Mouse (Mus musculus): ENCODE measurements at regions not wholly inside any gene's neighbourhood (a gene's known extent, or its start where the extent isn't known, plus 50 kb on each side); places are given as distances from the start of the nearest gene placed in this dataset.
A peak's percentile ranks its signal among the peaks of the same experiment; 100 is the strongest.
"Not testable (repeated sequence)": the region's sequence is repeated elsewhere in the genome, so short reads cannot be mapped to it uniquely, and the experiment has no call there.

DNA sequence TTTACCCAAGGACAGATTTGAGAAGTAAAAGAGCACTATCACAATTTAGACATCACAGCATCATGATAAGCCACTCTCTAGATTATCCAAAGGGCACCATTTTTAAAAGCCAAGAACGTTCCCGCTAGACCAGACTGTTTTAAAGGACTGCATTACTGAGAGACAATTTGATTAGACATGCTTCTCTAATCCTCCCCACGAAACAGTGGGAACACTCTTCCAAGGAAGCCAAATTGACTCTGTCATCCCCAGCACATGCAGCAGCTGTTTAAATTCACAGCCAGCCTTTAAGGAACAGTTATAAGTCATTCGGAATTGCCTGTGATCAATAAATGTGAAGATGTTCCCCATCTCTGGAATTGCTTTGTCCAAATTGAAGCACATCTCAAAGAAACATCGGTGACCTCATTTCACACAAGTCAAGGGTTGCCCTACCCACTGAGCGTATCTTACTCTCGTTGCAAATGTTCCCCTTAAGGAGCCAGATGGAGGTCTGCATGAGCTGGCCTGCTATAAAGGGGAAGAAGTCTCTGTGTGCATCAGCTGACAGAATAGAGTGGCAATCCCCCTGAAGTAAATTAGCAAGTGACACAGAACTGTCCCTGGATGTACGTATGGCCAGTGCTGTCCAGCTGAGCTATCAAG is 393.2 kb downstream of the Pid1 start:
- DNase-seq: no peak

DNA sequence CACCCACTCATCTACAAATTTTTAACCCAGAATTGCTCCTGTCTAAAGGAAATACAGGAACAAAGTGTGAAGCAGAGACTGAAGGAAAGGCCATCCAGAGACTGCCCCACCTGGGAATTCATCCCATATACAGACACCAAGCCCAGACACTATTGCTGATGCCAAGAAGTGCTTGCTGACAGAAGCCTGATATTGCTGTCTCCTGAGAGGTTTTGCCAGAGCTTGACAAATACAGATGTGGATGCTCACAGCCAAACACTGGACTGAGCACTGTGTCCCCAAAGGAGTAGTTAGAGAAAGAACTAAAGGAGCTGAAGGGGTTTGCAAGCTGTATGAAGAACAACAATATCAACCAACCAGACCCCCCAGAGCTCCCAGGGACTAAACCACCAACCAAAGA is 399.3 kb downstream of the Pid1 start:
- not testable (repeated sequence) for DNase-seq

DNA sequence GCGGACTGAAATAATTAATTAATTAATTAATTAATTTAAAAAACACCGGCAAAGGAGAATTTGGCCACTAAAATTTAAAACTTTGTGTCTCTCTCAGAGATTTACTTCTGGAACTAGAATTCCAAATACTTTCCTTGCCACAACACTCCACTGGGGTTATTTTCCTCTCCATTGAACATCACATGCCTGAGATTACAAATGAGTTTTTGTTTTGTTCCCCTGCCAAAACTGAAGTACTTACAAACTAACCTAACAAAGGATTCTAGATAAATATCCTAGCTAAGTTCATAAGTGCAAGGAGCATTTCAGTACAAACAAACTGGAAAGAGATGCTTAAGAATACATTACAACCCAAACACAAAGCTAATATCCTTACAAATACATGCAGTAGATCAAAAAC is 402.2 kb downstream of the Pid1 start:
- DNase-seq: no peak

DNA sequence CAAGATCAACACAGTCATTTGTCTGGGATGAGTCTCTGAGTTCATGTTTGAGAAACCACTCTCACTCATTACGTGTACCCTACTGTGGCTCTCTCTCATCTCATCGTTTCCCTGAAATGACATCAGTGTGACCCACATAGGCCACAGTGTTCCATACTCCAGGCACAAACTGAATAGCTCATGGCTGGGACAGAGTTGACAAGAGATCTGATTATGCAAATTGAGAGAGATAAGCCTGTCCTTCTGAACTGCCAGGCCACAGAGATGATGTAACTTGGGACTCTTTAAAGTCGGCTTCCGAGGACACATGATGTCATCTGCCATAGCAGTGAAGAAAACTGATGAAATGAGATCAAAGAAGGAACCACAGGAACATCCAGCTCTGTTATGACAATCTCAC is 404.2 kb downstream of the Pid1 start:
- DNase-seq: no peak

DNA sequence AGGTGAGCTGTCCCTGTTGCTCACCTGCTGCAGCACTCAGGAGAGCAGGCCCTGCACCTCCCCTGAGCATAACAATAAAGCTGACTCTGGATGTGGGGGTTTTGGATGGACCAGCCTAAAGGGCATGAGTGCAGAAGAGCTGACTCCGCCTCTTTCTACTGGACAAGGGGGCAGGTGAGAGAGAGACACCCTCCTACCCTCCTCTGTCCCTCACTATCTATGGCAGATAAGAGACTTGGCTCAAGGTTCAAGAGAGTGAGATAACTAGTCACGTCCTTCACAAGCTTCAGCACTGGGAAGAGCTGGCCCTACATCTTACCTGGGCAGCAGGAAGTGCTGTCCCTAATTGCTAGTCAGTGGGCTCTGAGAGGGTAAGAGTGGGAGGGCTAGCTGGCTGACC is 441.1 kb downstream of the Pid1 start:
- DNase-seq: no peak

DNA sequence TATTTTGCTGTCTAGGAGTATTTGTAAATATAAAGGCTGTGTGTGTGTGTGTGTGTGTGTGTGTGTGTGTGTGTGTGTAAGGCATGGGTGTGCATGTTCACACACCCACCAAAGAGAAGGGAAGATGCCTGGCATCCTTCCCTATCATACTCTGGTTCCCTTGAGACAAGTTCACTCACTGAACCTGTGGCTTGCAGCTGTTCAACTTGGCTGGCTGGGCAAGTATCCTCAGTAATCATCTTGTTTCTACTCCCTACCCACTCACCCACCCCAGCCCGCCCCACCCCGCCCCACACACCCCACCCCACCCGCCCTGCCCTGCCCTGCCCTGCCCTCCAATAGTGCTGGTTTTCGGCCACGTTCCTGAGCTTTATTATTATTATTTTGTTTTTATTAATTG is 448.5 kb downstream of the Pid1 start:
- no peak for DNase-seq

DNA sequence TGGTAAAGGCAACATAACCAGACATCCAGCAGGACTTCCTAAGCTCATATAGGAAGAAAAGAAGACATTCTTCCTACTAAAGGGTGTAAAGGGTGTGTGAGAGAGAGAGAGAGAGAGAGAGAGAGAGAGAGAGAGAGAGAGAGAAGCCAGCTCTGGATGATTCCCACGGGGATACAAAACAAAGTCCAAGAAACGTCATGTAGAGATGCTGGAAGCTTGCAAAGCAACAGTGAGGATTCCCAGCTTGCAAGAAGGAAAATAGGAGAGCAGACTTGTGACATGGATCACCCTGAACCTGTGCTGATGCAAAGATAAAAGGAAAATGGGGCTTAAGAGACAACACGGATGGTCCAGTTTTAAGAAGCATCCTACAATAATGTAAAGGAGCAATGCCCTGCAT is 456.6 kb downstream of the Pid1 start:
- DNase-seq: peak; percentile 4

DNA sequence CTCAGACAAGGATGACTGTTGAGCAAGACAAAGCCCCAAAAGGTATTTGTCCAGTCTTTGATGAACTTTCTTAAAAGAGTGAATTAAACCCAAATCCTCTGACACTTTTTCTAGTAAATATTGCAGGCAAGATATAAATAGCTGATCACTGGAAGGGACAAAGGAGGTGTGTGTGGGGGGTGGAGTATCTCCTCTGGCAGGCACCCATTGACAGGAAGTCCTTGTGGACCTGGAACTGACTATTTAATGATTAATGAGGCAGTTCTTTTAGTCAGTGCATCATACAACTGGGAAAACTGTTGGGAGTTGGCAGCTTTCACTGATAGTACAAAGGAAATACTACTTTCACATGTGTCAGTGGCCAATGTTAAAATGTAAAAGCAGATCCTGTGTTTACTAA is 457.1 kb downstream of the Pid1 start:
- peak; percentile 55 for DNase-seq

DNA sequence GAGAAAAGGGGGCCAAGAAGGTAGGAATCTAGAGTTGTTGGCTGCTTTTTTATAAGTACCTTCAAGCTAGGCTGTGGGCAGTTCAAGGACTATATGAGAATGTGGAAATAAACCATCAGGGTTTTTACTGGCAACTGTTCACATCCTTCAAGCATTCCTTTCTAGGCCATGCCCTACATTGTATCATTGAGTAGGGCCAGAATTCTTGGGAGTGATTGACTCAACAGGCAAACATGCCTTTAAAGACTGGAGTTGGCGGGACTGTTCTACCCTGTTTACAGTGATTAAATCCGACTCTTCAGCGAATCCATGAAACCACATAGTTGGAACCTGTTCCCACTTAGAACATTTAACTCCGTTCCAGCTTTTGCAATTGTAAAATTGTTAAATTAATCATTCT is 463.8 kb downstream of the Pid1 start:
- DNase-seq: no peak

DNA sequence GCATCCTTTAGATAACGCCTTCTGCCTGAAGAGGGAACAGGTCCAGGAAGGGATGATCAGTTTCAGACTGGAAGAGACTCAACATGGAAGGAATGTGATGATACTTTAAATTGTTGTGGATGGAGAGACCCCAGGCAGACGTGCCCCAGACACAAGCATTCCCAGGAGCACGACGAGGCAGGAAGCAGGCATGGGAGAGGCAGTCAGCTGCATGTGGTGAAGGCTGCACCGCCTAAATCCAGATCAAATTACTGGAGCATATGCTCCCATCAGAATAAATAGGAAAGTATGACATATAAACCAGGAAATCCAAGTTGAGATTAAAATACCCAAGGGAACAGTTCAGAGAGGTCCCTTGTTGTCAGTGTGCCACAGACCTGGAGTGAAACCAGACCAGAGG is 467.3 kb downstream of the Pid1 start:
- DNase-seq: no peak

DNA sequence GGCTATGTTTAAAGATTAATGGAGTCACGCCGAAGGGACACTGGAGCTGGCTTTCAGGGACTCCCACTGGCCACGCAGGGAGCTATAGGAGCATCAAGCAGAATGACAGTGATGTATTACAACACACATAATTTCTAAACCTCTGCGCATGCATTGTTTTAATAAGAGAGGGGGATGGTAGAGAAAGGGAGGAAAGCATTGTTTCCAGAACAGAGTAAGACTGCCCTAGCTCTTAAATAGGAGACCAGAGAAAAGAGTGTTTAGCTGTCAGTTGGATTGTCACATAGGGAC is 471.1 kb upstream of the Sphkap start:
- no peak for DNase-seq

DNA sequence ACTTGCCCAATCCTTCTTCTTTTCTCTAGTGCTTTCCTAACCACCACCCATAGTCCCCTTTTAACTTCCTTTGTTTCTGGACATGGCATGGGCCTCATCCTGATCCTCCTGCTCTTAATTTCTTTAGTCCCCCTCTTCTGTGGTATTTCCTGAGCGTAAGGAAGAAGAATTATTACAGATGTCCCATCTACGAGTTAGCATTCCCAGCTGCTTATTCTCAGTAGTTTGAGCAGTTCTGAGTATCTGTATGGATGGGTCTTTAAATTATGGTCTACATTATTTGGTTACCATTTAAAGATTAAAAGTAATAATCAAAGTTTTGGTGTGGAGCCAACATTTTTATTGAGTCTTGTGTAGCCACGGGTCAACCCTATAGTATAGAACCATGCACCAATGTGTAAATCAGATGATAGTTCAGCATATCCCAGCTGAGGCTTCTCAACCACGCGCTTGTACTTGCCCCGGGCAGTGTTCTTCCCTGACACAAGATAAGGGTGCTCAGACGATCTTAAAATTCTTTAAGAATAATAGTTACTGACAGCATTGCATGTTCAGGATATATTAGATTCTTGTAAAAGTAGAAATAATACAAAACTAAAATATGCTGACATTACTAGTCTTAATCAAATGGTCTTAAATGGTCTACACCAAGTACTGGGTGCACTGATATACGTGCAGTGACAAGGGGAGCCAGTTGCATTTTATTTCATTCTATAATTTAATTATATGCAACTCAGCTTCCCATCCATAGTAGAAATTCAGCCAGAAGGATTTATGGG is 470.5 kb upstream of the Sphkap start:
- no peak for DNase-seq

DNA sequence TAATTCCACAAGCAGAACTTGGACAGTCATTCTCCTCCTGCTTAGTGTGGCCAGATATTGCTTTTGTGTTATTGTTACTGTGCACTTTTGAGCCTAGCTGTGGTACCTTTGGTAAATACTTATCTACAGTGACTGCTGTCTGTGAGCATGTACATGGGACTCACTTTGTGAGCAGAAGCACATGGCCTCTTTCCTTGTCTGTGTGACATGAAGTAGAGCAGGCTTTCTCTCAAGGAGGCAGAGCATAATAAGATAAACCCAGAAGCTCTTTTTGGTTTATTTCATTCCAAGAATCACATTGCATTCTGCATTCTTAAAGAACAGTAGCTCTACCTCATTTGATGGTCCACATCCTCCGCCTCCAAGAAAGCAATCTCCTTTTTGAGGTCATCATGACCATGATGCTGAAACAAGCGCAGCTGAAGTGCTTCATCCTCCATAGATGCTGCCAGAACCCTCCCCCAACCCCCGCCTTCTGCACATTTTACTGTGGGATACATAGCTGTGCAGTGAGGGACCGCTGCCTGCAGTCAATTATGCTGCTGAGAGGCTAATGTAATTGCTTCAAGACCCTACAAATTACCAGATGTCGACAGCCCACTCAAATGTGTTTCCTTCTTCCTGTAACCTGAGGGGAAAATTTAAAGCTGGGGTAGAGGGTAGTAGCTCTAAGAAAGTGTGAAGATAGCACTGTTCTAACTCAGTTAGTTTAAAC is 463.0 kb upstream of the Sphkap start:
- DNase-seq: peak; percentile 66

DNA sequence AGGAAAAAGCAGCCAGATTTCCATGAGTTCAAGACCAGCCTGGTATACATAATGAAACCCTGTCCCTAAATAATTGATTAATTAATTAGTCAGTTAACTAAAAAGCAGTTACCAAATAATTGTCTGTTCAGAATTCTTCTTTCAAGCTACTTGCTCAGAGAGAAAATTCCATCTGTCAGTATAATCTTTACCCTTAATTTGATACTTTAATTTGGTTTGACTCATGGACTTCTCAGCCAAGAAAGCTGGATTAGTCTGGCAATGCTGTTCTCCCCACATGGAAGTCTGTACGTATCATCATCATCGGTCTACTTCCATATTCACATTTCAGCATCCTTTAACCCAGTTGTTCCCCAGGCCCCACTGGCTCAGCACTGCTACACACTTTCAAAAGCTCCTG is 461.0 kb upstream of the Sphkap start:
- DNase-seq: no peak

DNA sequence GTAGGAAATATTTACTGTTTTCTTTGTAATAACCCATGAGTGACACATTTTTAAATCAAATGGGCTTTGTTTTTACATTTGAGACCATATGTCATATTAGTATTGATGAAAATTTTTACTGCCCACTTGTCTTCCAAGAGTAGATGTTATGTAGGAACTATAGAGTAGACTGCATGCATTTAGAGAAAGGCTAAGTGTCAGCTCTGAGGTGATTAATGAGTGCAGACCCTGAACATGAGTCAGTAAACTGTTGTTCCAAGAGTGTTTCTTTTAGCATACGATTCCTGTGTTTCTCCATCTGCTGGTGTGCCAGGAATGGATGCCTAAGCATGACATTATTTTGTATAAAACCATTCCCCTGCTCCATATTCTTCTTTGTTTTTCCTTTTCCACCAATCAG is 454.5 kb upstream of the Sphkap start:
- no peak for DNase-seq

DNA sequence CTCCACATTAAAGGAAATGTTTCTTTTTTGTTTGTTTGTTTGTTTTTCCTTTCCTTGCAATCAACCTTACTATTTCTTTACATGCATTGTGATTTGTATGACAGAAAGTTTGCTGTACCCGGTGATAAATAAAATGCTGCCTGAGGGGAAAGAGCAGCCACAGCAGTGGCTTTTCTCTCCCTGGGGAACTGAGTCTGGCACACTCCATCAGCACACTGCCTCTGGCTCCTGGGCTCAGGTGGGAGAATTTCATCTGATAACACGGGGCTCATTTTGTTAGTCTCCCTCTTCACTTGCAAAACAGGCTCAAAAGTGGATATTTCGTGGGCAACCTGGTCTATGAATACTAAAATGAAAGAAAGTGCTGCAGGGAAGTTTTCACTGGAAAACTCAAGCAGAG is 454.1 kb upstream of the Sphkap start:
- DNase-seq: no peak

DNA sequence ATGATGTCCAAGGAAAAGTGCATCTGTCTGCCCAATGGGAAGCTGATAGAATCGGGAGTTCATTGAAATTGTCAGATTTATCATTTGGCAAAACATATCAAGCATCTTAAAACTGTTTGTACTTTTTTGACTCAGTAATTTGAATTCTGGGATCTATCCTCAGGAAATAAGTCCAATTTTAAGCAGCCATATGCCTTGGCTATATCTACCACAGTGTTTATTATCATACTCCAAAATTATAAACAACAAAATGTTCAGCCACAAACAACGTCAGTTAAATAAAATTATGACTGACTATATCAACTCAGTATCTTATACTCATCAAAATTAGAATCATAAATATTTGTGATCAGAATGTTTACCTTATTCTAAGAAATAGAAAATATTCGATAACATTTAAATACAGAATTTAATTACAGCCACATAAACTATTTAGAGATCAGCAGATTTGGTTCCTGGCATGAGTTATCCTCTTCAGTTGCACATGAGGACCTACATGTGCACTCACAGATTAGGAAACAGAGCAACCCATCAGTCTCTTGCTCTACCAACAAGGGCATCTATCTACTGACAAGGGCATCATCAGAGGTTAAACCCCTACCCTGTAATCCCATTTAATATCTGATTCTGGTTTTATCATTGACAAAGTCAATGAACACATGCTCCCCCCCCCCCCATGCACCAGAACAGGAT is 451.9 kb upstream of the Sphkap start:
- no peak for DNase-seq

DNA sequence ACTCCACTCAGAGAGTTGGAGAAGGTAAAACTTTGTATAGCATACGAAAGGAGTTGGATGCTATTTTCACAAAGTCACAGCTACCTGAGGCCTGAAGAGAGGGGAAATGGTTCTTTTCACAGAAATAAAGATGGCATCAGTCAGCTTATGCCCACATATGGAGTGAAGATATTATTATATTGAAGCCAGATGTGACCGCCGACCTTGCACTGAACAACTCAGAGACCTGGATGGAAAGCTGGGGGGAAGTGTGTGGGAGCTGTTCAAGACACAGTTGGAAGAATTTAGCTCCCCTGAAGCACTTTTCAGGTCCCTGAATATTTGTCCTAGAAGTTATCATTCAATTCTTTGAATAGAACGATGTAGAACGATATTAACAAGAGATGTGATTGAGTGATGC is 446.0 kb upstream of the Sphkap start:
- DNase-seq: no peak

DNA sequence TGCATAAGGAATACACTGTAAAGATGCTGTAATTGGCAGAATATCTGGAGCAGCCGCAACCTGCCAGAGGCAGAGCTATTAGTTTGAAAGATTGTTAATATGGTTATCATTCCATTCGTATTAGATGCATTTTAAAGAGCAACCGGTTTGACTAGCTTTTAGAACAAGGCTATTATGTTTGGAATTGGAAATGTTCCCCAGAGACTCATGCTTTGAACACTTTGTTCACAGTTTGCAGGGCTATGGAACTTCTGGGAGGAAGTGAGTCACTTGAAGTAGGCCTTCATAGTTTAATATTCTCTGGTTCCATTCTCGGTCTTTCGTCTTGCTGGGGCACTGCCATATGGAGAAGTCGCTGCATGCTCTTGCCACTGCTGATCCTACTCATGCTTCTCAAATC is 443.1 kb upstream of the Sphkap start:
- no peak for DNase-seq

DNA sequence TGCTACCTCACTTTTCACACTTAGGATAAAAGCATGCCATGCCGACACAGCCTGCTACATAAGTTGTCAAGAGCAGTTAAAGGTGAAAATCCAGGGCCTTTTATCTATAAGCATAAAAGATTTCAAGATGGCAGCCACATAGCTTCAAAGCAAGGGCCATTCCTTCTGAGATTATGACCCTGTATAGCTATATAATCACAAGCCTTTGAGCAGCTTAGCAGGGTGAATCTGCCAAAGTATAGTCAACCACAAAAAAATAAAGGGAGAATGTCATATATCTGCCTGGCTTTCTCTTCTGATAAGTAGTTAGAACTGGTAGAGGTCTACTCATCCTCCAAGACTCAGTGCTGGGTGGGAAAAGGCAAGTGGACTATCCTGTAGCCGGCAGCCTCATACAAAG is 440.4 kb upstream of the Sphkap start:
- no peak for DNase-seq

DNA sequence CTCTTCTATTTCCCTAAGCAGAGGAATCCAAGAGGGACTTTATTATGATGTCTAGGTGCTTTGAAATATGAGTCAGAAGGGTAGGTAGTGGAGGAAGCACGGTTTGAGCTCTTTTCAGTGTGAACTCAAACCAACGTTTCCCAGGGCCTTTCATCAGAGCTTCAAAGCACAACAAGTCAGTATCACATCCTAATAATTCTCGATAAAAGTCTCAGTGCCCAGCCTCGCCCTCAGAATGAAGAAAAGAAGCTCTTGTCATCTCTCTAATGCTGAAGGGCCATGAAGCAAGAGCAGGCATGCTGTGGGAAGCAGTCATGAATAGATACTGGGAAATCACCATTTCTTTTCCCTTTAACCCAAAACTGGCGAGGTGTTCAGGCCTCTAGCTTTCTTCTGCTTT is 440.0 kb upstream of the Sphkap start:
- no peak for DNase-seq

DNA sequence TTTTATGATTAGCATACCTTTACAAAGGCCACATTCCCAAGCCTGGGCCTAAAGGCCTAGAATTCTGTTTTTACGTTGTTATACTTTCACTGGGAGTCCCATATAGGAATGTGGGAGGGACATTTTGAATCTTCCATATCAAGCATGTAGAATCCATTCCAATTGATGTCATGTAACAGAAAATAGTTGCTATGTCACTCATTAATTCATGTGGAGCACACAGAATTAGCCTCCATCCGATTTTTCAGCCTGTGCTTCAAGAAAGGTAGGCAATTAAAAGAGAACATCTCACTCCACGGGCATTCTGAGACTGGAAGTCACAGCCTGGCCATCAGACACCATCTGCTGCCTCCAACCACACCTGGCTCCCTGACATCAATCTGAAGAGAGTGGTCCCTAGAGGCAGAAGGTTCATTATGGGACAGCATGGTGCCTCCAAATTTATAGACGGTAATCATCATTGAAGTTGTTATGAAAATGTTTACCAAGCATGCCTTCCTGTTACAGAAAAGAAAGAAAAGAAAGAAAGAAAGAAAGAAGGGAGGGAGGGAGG is 436.9 kb upstream of the Sphkap start:
- no peak for DNase-seq

DNA sequence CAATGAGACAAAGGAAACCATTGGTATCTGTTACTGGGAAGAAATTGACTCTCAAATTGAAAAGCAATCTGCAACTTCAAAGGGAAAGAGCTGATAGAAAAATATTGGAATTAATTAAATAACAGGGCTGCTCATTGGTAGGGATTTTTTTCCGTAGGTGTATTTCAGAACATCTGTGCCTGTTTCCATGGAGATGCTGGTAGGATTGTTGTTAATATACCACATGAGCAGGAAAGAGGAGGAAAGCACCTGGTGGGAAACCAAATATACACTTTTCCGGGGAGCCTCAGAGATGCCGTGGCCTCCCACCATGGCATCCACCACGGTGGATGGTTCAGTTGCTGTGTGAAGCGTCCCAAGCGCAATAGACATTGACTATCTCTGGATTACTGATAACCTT is 428.0 kb upstream of the Sphkap start:
- DNase-seq: no peak

DNA sequence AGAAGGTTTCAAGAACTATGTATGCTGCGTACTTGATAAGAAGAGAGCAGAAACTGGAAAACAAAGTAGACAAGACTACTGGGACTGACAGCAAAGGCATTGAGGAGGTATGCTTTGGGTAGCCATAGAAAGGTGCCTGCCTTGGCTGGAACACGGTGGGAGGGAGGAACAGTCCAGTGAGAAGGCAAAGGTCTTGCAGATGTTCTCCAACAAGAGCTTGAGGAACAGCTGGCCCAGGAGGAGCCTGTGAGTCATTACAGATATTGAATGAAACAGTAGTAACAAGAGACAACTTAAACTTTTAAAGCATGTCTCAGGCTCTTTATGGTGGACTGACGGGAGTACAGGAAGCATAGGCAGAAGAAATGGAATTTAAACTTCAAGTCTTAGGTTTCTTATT is 424.9 kb upstream of the Sphkap start:
- no peak for DNase-seq
